Mouse (Mus musculus): ENCODE measurements around the gene Rtp3.

DNA sequence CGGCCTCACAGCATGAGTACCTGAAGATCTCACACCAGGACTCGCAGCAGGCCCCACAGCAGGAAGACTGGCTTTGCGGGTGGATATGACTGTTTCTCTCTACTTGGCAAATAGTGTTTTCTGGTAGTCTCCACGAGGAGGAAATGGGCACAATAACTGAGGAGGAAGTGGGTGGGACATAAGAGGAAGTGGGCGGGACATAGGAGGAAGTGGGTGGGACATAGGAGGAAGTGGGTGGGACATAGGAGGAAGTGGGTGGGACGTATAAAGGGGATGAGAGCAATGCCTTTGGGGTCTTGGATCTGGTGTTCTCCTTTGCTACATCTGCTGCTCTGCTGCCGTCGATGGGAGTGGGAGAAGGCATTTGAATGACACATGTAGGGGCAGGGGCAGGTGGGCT, 4.4 kb downstream of the Rtp3 start:
- no peak for TF ChIP-seq CTCF (IDR thresholded peaks at IDR 0.05; ENCODE audit: low read depth, low read length)
- no peak for TF ChIP-seq POLR2A (IDR thresholded peaks at IDR 0.05; ENCODE audit: extremely low read depth, insufficient read depth, low read length)

Measured in liver, adult 2 months (tissue).